Mouse (Mus musculus): ENCODE results near the gene Fbn1. TPM values are rescaled to one million over a fixed set of nuclear protein-coding genes. Genes with fewer than 3 reads are reported as not detected.

The Fbn1 gene
- total RNA-seq (2022), result 10 to 100 TPM; 11.4 to 25.4 (median 14.2) TPM

GRCm38 (mm10) chr2:125507893-125508292 is at the start of gene Fbn1:
Gene Fbn1 (minus strand): TSS chr2:125507993.
- no peak for DNase-seq

DNA sequence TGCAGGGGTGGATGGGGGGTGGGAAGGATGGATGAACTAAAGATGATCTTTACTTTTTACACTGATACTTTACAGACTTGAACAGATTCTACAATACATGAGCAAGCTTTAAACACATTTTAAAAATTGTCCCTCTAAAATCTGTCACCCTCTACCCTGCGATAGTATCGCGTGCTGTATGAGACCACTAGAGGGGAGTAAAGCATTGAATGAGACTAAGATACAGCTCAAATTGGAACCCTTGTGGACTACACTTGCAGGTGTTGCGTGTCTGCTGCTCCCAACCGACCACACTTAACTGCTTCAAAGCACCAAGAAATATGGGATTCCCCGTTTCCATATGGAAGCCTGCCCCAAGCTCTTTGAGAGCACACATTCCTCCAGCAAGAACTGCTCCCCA is 48.0 kb upstream of the Fbn1 start:
- DNase-seq, result no peak

DNA sequence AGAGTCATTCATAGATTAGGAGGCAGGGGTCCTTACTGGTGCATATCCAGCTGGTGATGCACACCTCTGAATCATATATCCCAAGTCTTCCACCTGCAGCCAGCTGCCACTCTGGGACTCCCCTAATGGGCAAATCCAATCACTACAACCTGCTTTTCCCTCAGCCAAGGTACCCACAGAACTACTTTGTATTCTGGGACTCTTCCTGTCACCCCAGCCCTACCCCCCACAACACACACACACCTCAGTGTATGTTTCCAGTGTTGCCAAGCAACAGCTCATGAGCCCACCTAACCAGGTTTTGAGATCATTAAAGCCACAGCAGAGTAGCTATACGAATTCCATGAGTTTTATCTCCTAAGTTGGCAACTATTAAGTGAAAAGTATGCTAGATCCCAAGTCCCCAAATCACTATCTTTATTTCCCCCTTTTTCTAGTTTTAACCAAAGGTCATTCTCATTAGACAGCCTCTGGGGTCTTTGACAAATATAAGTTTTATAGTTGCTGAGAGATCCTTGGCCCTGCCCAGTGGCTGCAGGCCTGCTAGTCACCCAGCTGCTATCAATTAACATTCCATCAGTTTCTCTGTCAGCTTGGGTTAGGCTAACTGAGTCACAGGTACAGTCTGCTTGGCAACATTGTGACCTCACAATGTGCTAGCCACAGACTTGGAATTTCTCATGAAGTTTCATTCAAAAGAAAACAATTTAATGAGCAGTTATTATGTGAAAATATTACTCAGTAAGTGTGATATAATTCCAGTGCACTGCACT is 41.2 kb upstream of the Fbn1 start:
- no peak for DNase-seq

- DNase-seq, result no peak
These were observed 37.2 kb upstream of the Fbn1 start for GRCm38 (mm10) chr2:125544986-125545385.

GRCm38 (mm10) chr2:125543646-125544045 is 35.9 kb upstream of the Fbn1 start:
- DNase-seq, result no peak

- no peak for DNase-seq
These were observed 33.7 kb upstream of the Fbn1 start for GRCm38 (mm10) chr2:125541451-125541850.

- no peak for DNase-seq
These were observed 32.8 kb upstream of the Fbn1 start for GRCm38 (mm10) chr2:125540579-125540978.

GRCm38 (mm10) chr2:125539640-125540039 is 31.8 kb upstream of the Fbn1 start:
- no peak for DNase-seq

GRCm38 (mm10) chr2:125530665-125531064 is 22.9 kb upstream of the Fbn1 start:
- no peak for DNase-seq

GRCm38 (mm10) chr2:125526566-125526965 is 18.8 kb upstream of the Fbn1 start:
- no peak for DNase-seq

DNA sequence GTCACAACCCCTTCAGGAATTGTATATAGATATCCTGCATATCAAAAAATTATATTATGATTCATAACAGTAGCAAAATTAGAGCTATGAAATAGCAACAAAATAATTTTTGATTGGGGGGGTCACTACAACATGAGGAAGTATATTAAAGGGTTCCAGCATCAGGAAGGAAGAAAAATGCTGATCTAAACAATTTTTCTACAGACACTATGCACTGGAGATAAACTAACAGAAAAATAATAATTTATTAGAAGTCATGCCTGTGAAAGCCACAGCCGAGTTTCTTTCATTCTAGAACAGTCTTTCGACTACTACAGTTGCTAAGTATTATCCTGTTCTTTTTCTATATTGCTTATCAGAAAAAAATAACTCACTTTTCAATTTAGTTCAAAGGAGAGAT is 17.7 kb upstream of the Fbn1 start:
- no peak for DNase-seq

GRCm38 (mm10) chr2:125516594-125516993 is 8.8 kb upstream of the Fbn1 start:
- DNase-seq, result no peak

- no peak for DNase-seq
These were observed 7.7 kb upstream of the Fbn1 start for GRCm38 (mm10) chr2:125515291-125516057.

GRCm38 (mm10) chr2:125514391-125514790 is 6.6 kb upstream of the Fbn1 start:
- DNase-seq, result no peak

DNA sequence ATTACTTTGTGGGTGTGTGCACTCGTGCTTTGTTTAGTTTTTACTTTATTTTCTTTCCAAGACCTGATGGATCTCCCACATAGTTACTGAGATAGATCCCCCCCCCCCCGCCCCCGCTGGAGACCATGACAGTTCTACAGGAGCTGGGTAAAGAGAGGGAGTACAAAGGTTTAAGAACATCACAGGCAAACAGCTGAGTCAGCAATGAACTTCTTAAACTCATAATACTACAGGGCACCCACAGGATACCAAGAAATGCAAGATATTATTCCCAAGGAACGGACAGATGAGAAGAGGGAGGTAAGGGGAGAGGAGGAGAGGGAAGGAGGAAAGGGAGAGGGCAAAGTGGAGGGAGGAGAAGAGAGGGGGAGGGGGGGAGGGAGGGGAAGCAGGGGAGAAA is 4.8 kb upstream of the Fbn1 start:
- no peak for DNase-seq

DNA sequence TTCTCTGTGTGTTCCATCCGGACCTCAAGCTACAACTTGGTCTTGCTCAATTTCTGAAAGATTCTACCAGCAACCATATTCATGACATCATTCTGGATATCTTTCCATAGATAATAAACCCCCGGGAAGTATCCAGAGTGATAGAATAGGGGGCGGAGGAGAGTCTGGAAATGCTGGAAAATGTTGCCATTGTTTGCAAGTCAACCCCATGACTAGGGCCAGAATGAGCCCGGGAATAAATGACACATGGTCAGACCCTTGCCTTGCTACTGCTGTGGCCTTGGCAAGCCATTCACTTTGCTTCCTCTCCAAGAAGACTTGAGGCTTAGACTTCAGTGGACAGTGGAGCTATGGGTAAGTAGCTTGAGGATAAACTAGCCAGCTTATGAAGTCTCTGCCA is 4.1 kb upstream of the Fbn1 start:
- no peak for DNase-seq

DNA sequence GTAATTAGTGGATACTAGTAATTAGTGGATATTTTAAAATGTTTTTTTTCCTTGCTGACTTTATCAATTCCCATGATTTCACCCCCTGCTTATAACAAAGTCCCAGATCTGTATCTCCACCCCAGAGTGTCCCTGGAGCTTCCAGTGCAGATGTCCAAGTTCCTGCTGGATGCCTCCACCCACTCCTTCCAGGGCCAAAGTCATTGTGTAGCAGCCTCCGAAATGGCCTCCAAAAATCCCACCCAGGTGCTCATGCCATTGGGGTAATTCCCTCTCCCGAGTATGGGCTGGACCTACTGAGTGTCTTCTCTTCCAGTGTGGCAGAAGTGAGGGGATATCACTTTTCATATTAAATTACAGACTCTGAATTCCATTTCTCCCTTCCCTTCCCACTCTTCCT is 3.0 kb upstream of the Fbn1 start:
- DNase-seq, result no peak

DNA sequence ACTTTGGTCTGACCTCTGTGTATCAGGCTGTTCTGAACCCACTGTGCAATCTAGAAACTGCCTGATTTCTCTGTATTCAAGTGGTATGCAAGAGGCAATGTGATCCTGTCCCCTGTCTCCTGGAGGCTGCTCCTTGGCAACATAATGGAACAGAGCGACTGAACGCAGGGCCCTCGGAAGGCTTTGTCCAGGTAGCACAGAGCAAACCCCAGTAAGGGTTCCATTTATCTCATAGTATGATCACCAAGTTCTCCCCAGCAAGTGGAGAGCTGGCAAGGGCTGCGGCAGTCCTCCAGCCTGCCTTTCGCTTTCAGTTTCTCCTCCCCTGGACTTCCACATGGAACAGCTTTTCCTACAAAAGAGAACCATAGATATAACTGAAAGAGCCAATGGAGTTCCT is 588 bp upstream of the Fbn1 start:
- DNase-seq, result no peak

GRCm38 (mm10) chr2:125506316-125507054 is 1.3 kb downstream of the Fbn1 start:
- no peak for DNase-seq

DNA sequence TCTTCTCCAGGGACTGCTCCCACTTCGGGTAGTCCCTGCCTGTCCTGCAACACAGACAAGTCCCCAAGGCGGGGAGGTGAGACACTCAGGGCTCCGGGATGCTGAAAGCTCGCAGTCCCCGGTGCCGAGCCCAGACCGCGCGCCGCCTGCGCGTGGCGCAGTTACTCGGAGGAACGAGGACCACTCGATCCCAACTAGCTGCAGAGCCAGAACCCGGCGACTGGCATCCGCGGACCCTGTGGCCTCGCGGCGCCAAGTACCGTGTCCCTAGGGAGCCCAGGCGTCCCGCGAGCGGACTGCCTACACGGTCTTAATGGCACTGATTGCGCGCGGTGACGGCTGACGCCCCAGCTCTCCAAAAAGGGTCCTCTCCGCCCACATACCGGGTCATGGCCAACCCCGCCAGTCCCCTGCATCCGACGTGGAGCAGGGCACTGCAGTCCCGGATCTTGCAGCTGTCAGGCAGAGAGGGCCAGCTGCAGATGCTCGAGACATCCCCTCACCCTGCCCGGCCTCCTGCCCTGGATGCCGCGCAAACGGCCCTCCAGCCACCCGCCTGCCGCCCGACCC is 2.0 kb downstream of the Fbn1 start:
- no peak for DNase-seq

DNA sequence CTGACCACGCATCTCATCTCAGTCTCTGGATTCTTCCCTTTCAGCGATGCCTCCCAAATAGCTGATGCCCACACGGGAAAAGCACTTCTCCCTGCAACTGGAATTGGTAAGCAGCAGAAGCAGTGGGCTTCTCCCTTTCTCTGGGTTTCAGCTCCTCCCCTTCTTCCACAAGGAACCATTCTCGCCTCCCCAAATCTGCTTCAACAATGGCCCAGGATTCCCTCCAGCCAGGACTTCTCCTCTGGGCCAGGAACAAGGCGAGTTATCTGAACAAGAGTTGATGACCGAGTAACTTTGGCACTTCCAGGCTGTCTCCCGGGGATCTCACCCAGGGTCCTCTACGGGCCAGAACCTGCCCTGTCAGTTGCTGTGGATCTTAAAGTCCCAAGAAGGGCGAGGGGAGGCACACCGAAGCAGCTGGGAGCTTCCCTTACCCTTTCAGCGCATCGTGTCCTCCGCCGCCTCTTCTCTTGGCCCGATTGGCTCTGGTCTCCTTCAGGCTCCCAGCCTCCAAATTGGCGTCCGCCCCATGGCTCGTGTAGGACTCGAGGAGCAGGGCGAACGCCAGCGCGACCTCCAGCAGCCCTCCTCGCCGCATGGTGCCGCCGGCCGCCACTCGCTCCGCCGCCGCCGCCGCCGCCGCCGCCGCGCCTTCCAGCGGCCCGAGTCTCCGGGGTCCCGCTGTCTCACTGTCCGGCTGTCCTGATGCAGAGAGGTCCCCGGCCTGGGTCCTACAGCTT is 2.6 kb downstream of the Fbn1 start, which contains the start of gene Gm9913:
Gm9913 (plus strand) TSS at position 84 of the 740 bp plus-strand sequence.
- no peak for DNase-seq

- no peak for DNase-seq
These were observed 6.3 kb downstream of the Fbn1 start for GRCm38 (mm10) chr2:125501526-125501925.
